Mouse (Mus musculus) ES-E14 (cell line): Measurements from ENCODE around the gene Aldh5a1. TPM values are rescaled to one million over a fixed set of nuclear protein-coding genes. Genes with fewer than 3 reads are reported as not detected.
A peak's percentile ranks its signal among the peaks of the same experiment; 100 is the strongest.

Source experiments
- DNase-seq: peaks from one replicate; pipeline ENCODE4 v3.0.0-alpha.2; 2013; ENCODE audit warnings: low read depth, low spot score
- H3K27ac ChIP-seq: 2 replicates; pipeline ENCODE4 v1.5.1; 2012; ENCODE audit warnings: low read depth, mild to moderate bottlenecking, low read length, moderate library complexity, mixed read lengths; ENCODE audit not compliant: poor library complexity, insufficient read depth, severe bottlenecking
- H3K36me3 ChIP-seq: 2 replicates; pipeline ENCODE4 v1.6.1; 2012; ENCODE audit warnings: mild to moderate bottlenecking, low read length, moderate library complexity, mixed read lengths; ENCODE audit not compliant: control insufficient read depth, poor library complexity, insufficient read depth, severe bottlenecking
- H3K4me1 ChIP-seq, 2 experiments: fragments of 150-350 bp in 1 of 2; sonication (generic) in 1 of 2; 2 replicates each; pipeline ENCODE4 v1.6.1; 2012; ENCODE audit warnings: low read length in 2 of 2, mild to moderate bottlenecking in 1 of 2, mixed read lengths in 1 of 2; ENCODE audit not compliant: control insufficient read depth in 2 of 2, insufficient read depth in 2 of 2, poor library complexity in 1 of 2
- H3K4me3 ChIP-seq, 2 experiments: fragments of 150-350 bp in 1 of 2; sonication (generic) in 1 of 2; 2 replicates each; pipeline ENCODE4 v1.5.1; 2012; ENCODE audit warnings: low read length in 2 of 2, low read depth in 1 of 2, mild to moderate bottlenecking in 1 of 2, mixed read lengths in 1 of 2; ENCODE audit not compliant: insufficient read depth in 1 of 2, poor library complexity in 1 of 2, severe bottlenecking in 1 of 2
- H3K9ac ChIP-seq: 2 replicates; pipeline ENCODE4 v1.6.1; 2012; ENCODE audit warnings: low read depth, mild to moderate bottlenecking, low read length, mixed read lengths; ENCODE audit not compliant: poor library complexity, insufficient read depth, severe bottlenecking
- H3K9me3 ChIP-seq: fragments of 150-350 bp; sonication (generic); 2 replicates; pipeline ENCODE4 v1.6.1; 2012; ENCODE audit warnings: low read depth, mild to moderate bottlenecking, low read length; ENCODE audit not compliant: control insufficient read depth, insufficient read depth
- CHD2 ChIP-seq: IDR thresholded peaks from 2 replicates; pipeline ENCODE4 v1.6.1; 2014; ENCODE audit warnings: mild to moderate bottlenecking, low read depth, low read length, inconsistent platforms
- HCFC1 ChIP-seq: IDR thresholded peaks from 2 replicates; pipeline ENCODE4 v1.6.1; 2012; ENCODE audit warnings: low read length, inconsistent platforms, borderline replicate concordance; ENCODE audit not compliant: insufficient read depth
- MAFK ChIP-seq: IDR thresholded peaks from 2 replicates; pipeline ENCODE4 v1.6.1; 2014; ENCODE audit warnings: mild to moderate bottlenecking, low read depth, low read length, inconsistent platforms; ENCODE audit not compliant: insufficient read depth
- ZC3H11A ChIP-seq: IDR thresholded peaks from 2 replicates; pipeline ENCODE4 v1.6.1; 2012; ENCODE audit warnings: low read depth, mild to moderate bottlenecking, inconsistent platforms, low read length, borderline replicate concordance
- ZNF384 ChIP-seq: IDR thresholded peaks from 2 replicates; pipeline ENCODE4 v1.6.1; 2012; ENCODE audit warnings: low read depth, low read length, inconsistent platforms
- in situ Hi-C, 2 experiments: fragments of 600-800 bp; cut with MboI; formaldehyde crosslinking; loops; one replicate each; pipeline ENCODE4 v1.15.1; 2025; ENCODE audit warnings: low sequenced_read_pairs in 2 of 2, inconsistent platforms in 1 of 2; ENCODE audit not compliant: unreplicated experiment in 2 of 2
- total RNA-seq: library from RNA; depleted of rRNA; stranded (reverse); fragments of 300-350 nt; gene quantifications from 2 replicates; pipeline ENCODE4 v1.2.3, GENCODE M21; 2012

The Aldh5a1 gene
- total RNA-seq, 1 experiment, result 2.3 TPM

- in situ Hi-C loops, result no loop called here
These were observed 69.7 kb downstream of the Aldh5a1 start for GRCm38 (mm10) chr13:24867789-24868188.

GRCm38 (mm10) chr13:24866430-24867402 is 70.7 kb downstream of the Aldh5a1 start:
- H3K9me3 ChIP-seq, result no peaks in the 10 kb centered on the region
- in situ Hi-C loops, result no loop called here
- DNase-seq, result no peak
- H3K4me3 ChIP-seq, result no peak overlapping the region
- peaks cover 5 to 6% of the 10 kb centered on the region in 2 experiments; a peak in 3 of 4 replicates for H3K4me1 ChIP-seq
- H3K36me3 ChIP-seq, result no peaks in the 10 kb centered on the region
- no peak overlapping the region for H3K27ac ChIP-seq
- TF ChIP-seq CHD2 (no peak), ZNF384 (no peak)
- H3K9ac ChIP-seq, result no peak overlapping the region

More at GRCm38 (mm10) chr13:24867789-24868188, 69.7 kb downstream of the Aldh5a1 start:
- no peak for DNase-seq
- Histone ChIP-seq H3K4me1 (peaks cover 5 to 6% of the 10 kb centered on the region in 2 experiments; a peak in 3 of 4 replicates), H3K27ac (no peak overlapping the region), H3K36me3 (no peaks in the 10 kb centered on the region), H3K4me3 (no peak overlapping the region), H3K9me3 (no peaks in the 10 kb centered on the region), H3K9ac (no peak overlapping the region)
- TF ChIP-seq CHD2, result no peak
- TF ChIP-seq ZNF384, result no peak
- no peak for TF ChIP-seq MAFK
- TF ChIP-seq HCFC1, result no peak
- TF ChIP-seq ZC3H11A, result no peak

GRCm38 (mm10) chr13:24862520-24862919 is 74.9 kb downstream of the Aldh5a1 start:
- Histone ChIP-seq H3K36me3 (no peaks in the 10 kb centered on the region), H3K4me1 (peaks cover 5 to 8% of the 10 kb centered on the region in 2 experiments; a peak in 3 of 4 replicates), H3K27ac (no peak overlapping the region), H3K4me3 (no peak overlapping the region), H3K9ac (no peak overlapping the region), H3K9me3 (no peaks in the 10 kb centered on the region)
- in situ Hi-C loops, result no loop called here
- TF ChIP-seq ZNF384, result no peak
- TF ChIP-seq ZC3H11A, result no peak
- TF ChIP-seq MAFK, result no peak
- no peak for TF ChIP-seq CHD2
- TF ChIP-seq HCFC1, result no peak
- DNase-seq, result peak; percentile 77

GRCm38 (mm10) chr13:24862021-24862420 is 75.4 kb downstream of the Aldh5a1 start:
- in situ Hi-C loops, result no loop called here
- Histone ChIP-seq H3K36me3 (no peaks in the 10 kb centered on the region), H3K4me1 (peaks cover 3 to 6% of the 10 kb centered on the region in 2 experiments; a peak in 3 of 4 replicates), H3K27ac (no peak overlapping the region), H3K9me3 (no peaks in the 10 kb centered on the region), H3K4me3 (no peak overlapping the region), H3K9ac (no peak overlapping the region)
- no peak for DNase-seq
- no peak for TF ChIP-seq ZC3H11A

- TF ChIP-seq ZC3H11A, result no peak
- in situ Hi-C loops, result no loop called here
- Histone ChIP-seq H3K4me1 (peaks cover under 1 to 3% of the 10 kb centered on the region in 2 experiments; a peak in 2 of 4 replicates), H3K4me3 (no peak overlapping the region), H3K9ac (no peak overlapping the region), H3K9me3 (no peaks in the 10 kb centered on the region), H3K36me3 (no peaks in the 10 kb centered on the region), H3K27ac (no peak overlapping the region)
- no peak for DNase-seq
These were observed 76.4 kb downstream of the Aldh5a1 start for GRCm38 (mm10) chr13:24861084-24861483.
